Mouse (Mus musculus) ES-Bruce4 (cell line): ENCODE measurements around the gene Olfr70. TPM values are rescaled to one million over a fixed set of nuclear protein-coding genes. Genes with fewer than 3 reads are reported as not detected.

Experiments
- H3K27ac ChIP-seq: 2 replicates; pipeline ENCODE4 v1.5.1; 2012; ENCODE audit warnings: low read length, inconsistent platforms; ENCODE audit not compliant: insufficient read depth
- H3K27me3 ChIP-seq: 2 replicates; pipeline ENCODE4 v1.6.1; 2012; ENCODE audit warnings: mild to moderate bottlenecking, low read length, inconsistent platforms; ENCODE audit not compliant: control insufficient read depth, poor library complexity, insufficient read depth, severe bottlenecking
- H3K36me3 ChIP-seq: 2 replicates; pipeline ENCODE4 v1.6.1; 2012; ENCODE audit warnings: inconsistent platforms, mild to moderate bottlenecking, low read length, moderate library complexity; ENCODE audit not compliant: control insufficient read depth, poor library complexity, insufficient read depth, severe bottlenecking
- H3K4me1 ChIP-seq: one replicate; pipeline ENCODE4 v1.8.1; 2011; ENCODE audit warnings: low read length; ENCODE audit not compliant: control insufficient read depth, insufficient read depth
- H3K4me3 ChIP-seq: 2 replicates; pipeline ENCODE4 v1.5.1; 2011; ENCODE audit warnings: low read depth, mild to moderate bottlenecking, low read length
- H3K9ac ChIP-seq: 2 replicates; pipeline ENCODE4 v1.6.1; 2012; ENCODE audit warnings: low read depth, mild to moderate bottlenecking, inconsistent platforms; ENCODE audit not compliant: poor library complexity, severe bottlenecking
- H3K9me3 ChIP-seq: replicated peaks from 2 replicates; pipeline ENCODE4 v1.6.1; 2012; ENCODE audit warnings: mild to moderate bottlenecking, low read length, inconsistent platforms; ENCODE audit not compliant: control insufficient read depth, poor library complexity, insufficient read depth, severe bottlenecking
- CTCF ChIP-seq: IDR thresholded peaks from one replicate; pipeline ENCODE4 v1.8.1; 2011; ENCODE audit warnings: low read depth, low read length
- EP300 ChIP-seq: IDR thresholded peaks from 2 replicates; pipeline ENCODE4 v1.6.1; 2011; ENCODE audit warnings: low read depth, low read length; ENCODE audit not compliant: insufficient read depth
- POLR2A ChIP-seq: IDR thresholded peaks from one replicate; pipeline ENCODE4 v1.8.1; 2011; ENCODE audit warnings: low read length; ENCODE audit not compliant: insufficient read depth
- polyA plus RNA-seq: library from polyadenylated mRNA; stranded (reverse); fragments of >200 nt; gene quantifications from 2 replicates; pipeline ENCODE4 v1.2.4, GENCODE M21; 2011; ENCODE audit warnings: low read depth; ENCODE audit not compliant: missing spikeins, insufficient read depth, insufficient read length

The Olfr70 gene
- not detected in 2 replicates for polyA plus RNA-seq

DNA sequence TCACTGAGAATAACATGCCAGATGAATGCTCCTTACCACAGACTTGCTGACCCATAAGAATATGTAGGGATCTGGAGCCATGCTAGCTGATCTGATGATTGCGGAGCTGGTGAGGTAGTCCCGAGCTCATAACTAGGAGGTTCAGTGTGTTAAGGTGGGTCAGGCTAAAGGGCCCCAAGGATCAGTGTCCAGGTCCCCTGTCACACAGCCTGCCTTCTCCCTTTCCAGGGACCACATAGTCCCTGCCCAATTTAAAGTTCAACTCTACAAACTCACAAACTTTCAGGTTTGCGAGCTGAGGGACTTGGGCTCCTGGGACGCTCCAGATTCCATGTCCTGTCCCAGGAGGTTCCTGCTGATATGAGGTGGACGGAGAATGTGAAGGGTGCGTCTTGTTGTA, at the start of gene Olfr70:
Olfr70 (minus strand) TSS at position 101 of the 400 bp plus-strand sequence.
- no peaks in the 10 kb centered on the region for H3K9me3 ChIP-seq
- H3K9ac ChIP-seq: no peak within 1 kb of the TSS
- H3K27ac ChIP-seq: no peak within 1 kb of the TSS
- TF ChIP-seq POLR2A: no peak
- TF ChIP-seq EP300: no peak
- TF ChIP-seq CTCF: no peak
- no peaks in the 10 kb centered on the region for H3K27me3 ChIP-seq
- no peaks in the 10 kb centered on the region for H3K4me1 ChIP-seq
- no peak within 1 kb of the TSS for H3K4me3 ChIP-seq
- H3K36me3 ChIP-seq: no peaks in the 10 kb centered on the region

DNA sequence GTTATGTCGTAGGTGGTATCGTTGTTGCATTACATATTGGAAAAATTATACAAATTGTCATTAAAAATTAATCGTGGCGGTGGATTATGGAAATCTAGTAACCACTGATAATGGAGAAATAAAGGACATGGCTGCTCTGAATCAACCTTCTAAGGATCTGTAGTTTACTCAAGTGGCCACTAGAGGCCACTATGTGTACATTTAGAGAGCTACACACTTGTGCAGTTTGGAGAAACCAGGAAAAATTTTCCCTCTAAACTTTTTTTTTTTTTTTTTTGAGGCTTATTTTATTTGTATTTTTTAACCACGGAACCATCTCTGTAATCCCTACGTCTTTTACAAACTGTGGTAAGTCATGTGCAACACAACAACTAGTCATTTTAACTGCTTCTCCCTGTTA, 44.6 kb upstream of the Olfr70 start:
- no peaks in the 10 kb centered on the region for H3K36me3 ChIP-seq
- no peak overlapping the region for H3K4me3 ChIP-seq
- H3K9ac ChIP-seq: no peak overlapping the region
- no peaks in the 10 kb centered on the region for H3K27me3 ChIP-seq
- TF ChIP-seq CTCF (no peak), POLR2A (no peak), EP300 (no peak)
- no peaks in the 10 kb centered on the region for H3K9me3 ChIP-seq
- H3K27ac ChIP-seq: no peak overlapping the region
- peaks cover 2% of the 10 kb centered on the region for H3K4me1 ChIP-seq

DNA sequence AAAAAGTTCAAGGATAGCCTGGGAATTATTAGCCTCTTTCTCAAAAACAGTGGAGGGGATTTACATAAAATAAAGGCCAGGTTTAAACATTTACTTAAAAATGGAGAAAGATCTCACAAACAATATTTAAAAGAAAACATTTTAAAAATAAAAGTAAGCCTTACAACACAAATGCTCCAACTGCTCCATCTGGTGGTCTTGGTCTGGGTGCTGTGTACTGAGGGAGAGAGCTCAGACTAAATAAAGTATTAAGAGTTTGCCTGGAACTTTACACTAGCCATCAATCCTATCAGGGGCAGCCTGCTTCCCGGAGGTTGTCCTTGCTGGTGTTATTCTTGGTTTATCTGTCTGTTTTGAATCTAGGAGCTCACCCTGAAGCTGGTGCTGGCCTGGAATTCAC, 42.5 kb upstream of the Olfr70 start:
- Histone ChIP-seq H3K4me3 (no peak overlapping the region), H3K9ac (no peak overlapping the region), H3K36me3 (no peaks in the 10 kb centered on the region), H3K27ac (no peak overlapping the region), H3K4me1 (peaks cover 2% of the 10 kb centered on the region), H3K9me3 (no peaks in the 10 kb centered on the region), H3K27me3 (no peaks in the 10 kb centered on the region)
- TF ChIP-seq EP300: no peak
- TF ChIP-seq CTCF: no peak
- no peak for TF ChIP-seq POLR2A

GRCm38 (mm10) chr4:43742637-43743036, 42.0 kb upstream of the Olfr70 start:
- no peaks in the 10 kb centered on the region for H3K9me3 ChIP-seq
- no peak overlapping the region for H3K27ac ChIP-seq

GRCm38 (mm10) chr4:43741526-43741925, 40.9 kb upstream of the Olfr70 start:
- peaks cover 2% of the 10 kb centered on the region for H3K4me1 ChIP-seq
- no peak overlapping the region for H3K27ac ChIP-seq
- H3K4me3 ChIP-seq: no peak overlapping the region
- H3K36me3 ChIP-seq: no peaks in the 10 kb centered on the region
- no peaks in the 10 kb centered on the region for H3K9me3 ChIP-seq
- TF ChIP-seq POLR2A (no peak), CTCF (no peak), EP300 (no peak)
- no peak overlapping the region for H3K9ac ChIP-seq
- no peaks in the 10 kb centered on the region for H3K27me3 ChIP-seq

More at GRCm38 (mm10) chr4:43742637-43743036, 42.0 kb upstream of the Olfr70 start:
- H3K36me3 ChIP-seq: no peaks in the 10 kb centered on the region
- H3K9ac ChIP-seq: no peak overlapping the region
- no peak overlapping the region for H3K4me3 ChIP-seq
- TF ChIP-seq CTCF: no peak
- TF ChIP-seq EP300: no peak
- TF ChIP-seq POLR2A: no peak
- peaks cover 2% of the 10 kb centered on the region for H3K4me1 ChIP-seq
- no peaks in the 10 kb centered on the region for H3K27me3 ChIP-seq

- no peaks in the 10 kb centered on the region for H3K27me3 ChIP-seq
- peaks cover 2% of the 10 kb centered on the region for H3K4me1 ChIP-seq
- H3K9ac ChIP-seq: no peak overlapping the region
- no peaks in the 10 kb centered on the region for H3K9me3 ChIP-seq
- no peak overlapping the region for H3K27ac ChIP-seq
- no peak overlapping the region for H3K4me3 ChIP-seq
- no peak for TF ChIP-seq CTCF
- H3K36me3 ChIP-seq: no peaks in the 10 kb centered on the region
These were observed 38.5 kb upstream of the Olfr70 start for GRCm38 (mm10) chr4:43738989-43739674.
